Mouse (Mus musculus): ENCODE results near the gene Sel1l3. TPM values are rescaled to one million over a fixed set of nuclear protein-coding genes. Genes with fewer than 3 reads are reported as not detected.
A peak's percentile ranks its signal among the peaks of the same experiment; 100 is the strongest.

The Sel1l3 gene
- polyA plus RNA-seq, 1 experiment from 2014 or later = 7.3 TPM

- H3K4me2 ChIP-seq = peak overlapping the region; percentile 84
- H3K36me3 ChIP-seq (replicated peaks) = no peaks in the 10 kb centered on the region
- peak; percentile 1; the same call in 1 of the 2 replicates for ATAC-seq (replicated peaks)
- H3K4me3 ChIP-seq = peak overlapping the region; percentile 58
- peak overlapping the region; percentile 86 for H3K9ac ChIP-seq
- no peaks in the 10 kb centered on the region for H3K9me3 ChIP-seq
- 0 out of 2 replicates have a peak, but pooled peaks cover 5% of the 10 kb centered on the region for H3K27me3 ChIP-seq (replicated peaks)
- WGBS = 23% methylated on average over 20 of the region's 20 CpGs
- peaks cover 33% of the 10 kb centered on the region for H3K4me1 ChIP-seq
- no peak overlapping the region; the same call in 1 of the 2 replicates for H3K27ac ChIP-seq
These were observed 1.5 kb downstream of the Sel1l3 start for GRCm38 (mm10) chr5:53212087-53212781.

- no peak for ATAC-seq (replicated peaks)
- no peak overlapping the region for H3K4me3 ChIP-seq
- 49% methylated on average over 6 of the region's 6 CpGs for WGBS
- no peak overlapping the region for H3K9ac ChIP-seq
- H3K27me3 ChIP-seq (replicated peaks) = 0 out of 2 replicates have a peak, but pooled peaks cover 5% of the 10 kb centered on the region
- peak overlapping the region; percentile 84 for H3K4me2 ChIP-seq
- H3K9me3 ChIP-seq = no peaks in the 10 kb centered on the region
- peaks cover 33% of the 10 kb centered on the region for H3K4me1 ChIP-seq
- no peaks in the 10 kb centered on the region for H3K36me3 ChIP-seq (replicated peaks)
- H3K27ac ChIP-seq = no peak overlapping the region
These were observed 2.5 kb downstream of the Sel1l3 start for GRCm38 (mm10) chr5:53211241-53211640.

GRCm38 (mm10) chr5:53210481-53210880, 3.2 kb downstream of the Sel1l3 start:
- H3K4me2 ChIP-seq = peak overlapping the region; percentile 10; the same call in 1 of the 2 replicates
- no peak overlapping the region for H3K9ac ChIP-seq
- ATAC-seq (replicated peaks) = no peak
- no peaks in the 10 kb centered on the region for H3K9me3 ChIP-seq
- 0 out of 2 replicates have a peak, but pooled peaks cover 5% of the 10 kb centered on the region for H3K27me3 ChIP-seq (replicated peaks)
- no peak overlapping the region for H3K27ac ChIP-seq
- H3K4me3 ChIP-seq = no peak overlapping the region
- WGBS = 71% methylated on average over 4 of the region's 4 CpGs
- H3K4me1 ChIP-seq = peaks cover 33% of the 10 kb centered on the region
- no peaks in the 10 kb centered on the region for H3K36me3 ChIP-seq (replicated peaks)

GRCm38 (mm10) chr5:53209773-53210172, 4.0 kb downstream of the Sel1l3 start:
- 42% methylated on average over 7 of the region's 7 CpGs for WGBS
- no peak overlapping the region for H3K4me3 ChIP-seq
- H3K4me2 ChIP-seq = no peak overlapping the region
- no peak overlapping the region for H3K9ac ChIP-seq
- H3K36me3 ChIP-seq (replicated peaks) = no peaks in the 10 kb centered on the region
- no peak for ATAC-seq (replicated peaks)
- no peak overlapping the region for H3K27ac ChIP-seq
- H3K27me3 ChIP-seq (replicated peaks) = 0 out of 2 replicates have a peak, but pooled peaks cover 5% of the 10 kb centered on the region
- no peaks in the 10 kb centered on the region for H3K9me3 ChIP-seq
- peaks cover 33% of the 10 kb centered on the region for H3K4me1 ChIP-seq

- H3K4me2 ChIP-seq = no peak overlapping the region
- 97% methylated on average over 1 of the region's 1 CpGs for WGBS
- H3K36me3 ChIP-seq (replicated peaks) = no peaks in the 10 kb centered on the region
- H3K9me3 ChIP-seq = no peaks in the 10 kb centered on the region
- H3K4me3 ChIP-seq = no peak overlapping the region
- H3K27ac ChIP-seq = no peak overlapping the region
- H3K27me3 ChIP-seq (replicated peaks) = 0 out of 2 replicates have a peak, but pooled peaks cover 5% of the 10 kb centered on the region
- H3K9ac ChIP-seq = no peak overlapping the region
- no peak for ATAC-seq (replicated peaks)
- H3K4me1 ChIP-seq = peaks cover 26% of the 10 kb centered on the region
These were observed 5.0 kb downstream of the Sel1l3 start for GRCm38 (mm10) chr5:53208731-53209130.

GRCm38 (mm10) chr5:53206575-53206974, 7.2 kb downstream of the Sel1l3 start:
- Histone ChIP-seq H3K9me3 (no peaks in the 10 kb centered on the region), H3K4me1 (peaks cover 15% of the 10 kb centered on the region; the same call in 1 of the 2 replicates), H3K27ac (no peak overlapping the region), H3K36me3 (replicated peaks) (no peaks in the 10 kb centered on the region), H3K9ac (no peak overlapping the region), H3K4me3 (no peak overlapping the region), H3K4me2 (no peak overlapping the region), H3K27me3 (replicated peaks) (0 out of 2 replicates have a peak, but pooled peaks cover 5% of the 10 kb centered on the region)
- ATAC-seq (replicated peaks) = no peak
- WGBS = 79% methylated on average over 5 of the region's 5 CpGs

GRCm38 (mm10) chr5:53202748-53203147, 11.0 kb downstream of the Sel1l3 start:
- Histone ChIP-seq H3K9ac (no peak overlapping the region), H3K4me1 (no peaks in the 10 kb centered on the region), H3K4me3 (no peak overlapping the region), H3K27ac (no peak overlapping the region), H3K36me3 (replicated peaks) (no peaks in the 10 kb centered on the region), H3K4me2 (no peak overlapping the region), H3K27me3 (replicated peaks) (no peaks in the 10 kb centered on the region), H3K9me3 (no peaks in the 10 kb centered on the region)
- no peak for ATAC-seq (replicated peaks)
- WGBS = 86% methylated on average over 8 of the region's 8 CpGs

- no peak overlapping the region for H3K9ac ChIP-seq
- ATAC-seq (replicated peaks) = no peak
- no peaks in the 10 kb centered on the region for H3K36me3 ChIP-seq (replicated peaks)
- H3K4me2 ChIP-seq = no peak overlapping the region
- WGBS = 85% methylated on average over 10 of the region's 10 CpGs
- H3K4me3 ChIP-seq = no peak overlapping the region
- H3K4me1 ChIP-seq = no peaks in the 10 kb centered on the region
- no peak overlapping the region for H3K27ac ChIP-seq
- no peaks in the 10 kb centered on the region for H3K9me3 ChIP-seq
- no peaks in the 10 kb centered on the region for H3K27me3 ChIP-seq (replicated peaks)
These were observed 12.9 kb downstream of the Sel1l3 start for GRCm38 (mm10) chr5:53200825-53201224.

GRCm38 (mm10) chr5:53198408-53198807, 15.3 kb downstream of the Sel1l3 start:
- no peaks in the 10 kb centered on the region for H3K27me3 ChIP-seq (replicated peaks)
- no peak overlapping the region for H3K4me3 ChIP-seq
- no peak for ATAC-seq (replicated peaks)
- H3K9me3 ChIP-seq = no peaks in the 10 kb centered on the region
- H3K4me1 ChIP-seq = no peaks in the 10 kb centered on the region
- no peak overlapping the region for H3K9ac ChIP-seq
- no peak overlapping the region for H3K4me2 ChIP-seq
- H3K27ac ChIP-seq = no peak overlapping the region
- H3K36me3 ChIP-seq (replicated peaks) = no peaks in the 10 kb centered on the region
- WGBS = 74% methylated on average over 1 of the region's 1 CpGs

GRCm38 (mm10) chr5:53196387-53197088, 17.2 kb downstream of the Sel1l3 start:
- 83% methylated on average over 10 of the region's 10 CpGs for WGBS
- no peak overlapping the region for H3K4me2 ChIP-seq
- H3K4me3 ChIP-seq = no peak overlapping the region
- no peaks in the 10 kb centered on the region for H3K9me3 ChIP-seq
- H3K9ac ChIP-seq = no peak overlapping the region
- H3K36me3 ChIP-seq (replicated peaks) = no peaks in the 10 kb centered on the region
- H3K4me1 ChIP-seq = no peaks in the 10 kb centered on the region
- H3K27ac ChIP-seq = no peak overlapping the region
- no peaks in the 10 kb centered on the region for H3K27me3 ChIP-seq (replicated peaks)
- ATAC-seq (replicated peaks) = no peak

GRCm38 (mm10) chr5:53194841-53195240, 18.9 kb downstream of the Sel1l3 start:
- no peak for ATAC-seq (replicated peaks)
- WGBS = 92% methylated on average over 3 of the region's 3 CpGs
- Histone ChIP-seq H3K27ac (no peak overlapping the region), H3K4me3 (no peak overlapping the region), H3K4me1 (no peaks in the 10 kb centered on the region), H3K27me3 (replicated peaks) (no peaks in the 10 kb centered on the region), H3K4me2 (no peak overlapping the region), H3K9me3 (no peaks in the 10 kb centered on the region), H3K36me3 (replicated peaks) (no peaks in the 10 kb centered on the region), H3K9ac (no peak overlapping the region)

GRCm38 (mm10) chr5:53194421-53194820, 19.3 kb downstream of the Sel1l3 start:
- 80% methylated on average over 2 of the region's 2 CpGs for WGBS
- no peak overlapping the region for H3K9ac ChIP-seq
- H3K4me1 ChIP-seq = no peaks in the 10 kb centered on the region
- H3K4me2 ChIP-seq = no peak overlapping the region
- ATAC-seq (replicated peaks) = no peak
- no peak overlapping the region for H3K27ac ChIP-seq
- H3K9me3 ChIP-seq = no peaks in the 10 kb centered on the region
- no peaks in the 10 kb centered on the region for H3K36me3 ChIP-seq (replicated peaks)
- H3K4me3 ChIP-seq = no peak overlapping the region
- no peaks in the 10 kb centered on the region for H3K27me3 ChIP-seq (replicated peaks)

Measured in midbrain, embryonic 15.5 days (tissue).